Mouse (Mus musculus): ENCODE results near the gene Man1a2.

DNA sequence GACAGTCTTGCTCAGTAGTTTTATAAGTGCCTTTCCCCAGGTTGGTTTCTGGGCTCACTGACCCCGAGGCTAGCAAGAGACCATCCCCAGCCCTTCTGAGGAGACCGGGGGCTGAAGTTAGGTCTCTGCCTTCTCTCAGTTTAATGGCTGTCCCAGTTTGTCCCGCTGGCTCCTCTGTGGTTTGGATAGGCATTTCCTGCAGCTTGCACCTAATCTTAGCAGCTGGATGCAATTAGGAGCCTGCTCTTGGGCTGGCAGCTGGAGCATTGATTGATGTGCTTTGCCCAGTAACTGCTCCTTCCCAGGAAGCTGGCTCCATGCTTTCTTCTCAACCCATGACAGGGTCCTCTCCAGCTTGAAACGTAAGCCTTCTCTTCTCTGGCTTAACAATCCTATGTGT is 26.2 kb upstream of the Man1a2 start:
- TF ChIP-seq CTCF (IDR thresholded peaks at IDR 0.05; ENCODE audit: control insufficient read depth, insufficient read depth, insufficient read length) (no peak), USF1 (IDR thresholded peaks at IDR 0.05; ENCODE audit: low read depth) (no peak), MYOG (IDR thresholded peaks at IDR 0.05; ENCODE audit: control insufficient read depth, extremely low read depth, insufficient read length) (no peak), MAX (IDR thresholded peaks at IDR 0.05) (no peak), FOSL1 (IDR thresholded peaks at IDR 0.05; ENCODE audit: insufficient read depth, low read length, poor library complexity, severe bottlenecking) (no peak)
